In the genomic region with DNA sequence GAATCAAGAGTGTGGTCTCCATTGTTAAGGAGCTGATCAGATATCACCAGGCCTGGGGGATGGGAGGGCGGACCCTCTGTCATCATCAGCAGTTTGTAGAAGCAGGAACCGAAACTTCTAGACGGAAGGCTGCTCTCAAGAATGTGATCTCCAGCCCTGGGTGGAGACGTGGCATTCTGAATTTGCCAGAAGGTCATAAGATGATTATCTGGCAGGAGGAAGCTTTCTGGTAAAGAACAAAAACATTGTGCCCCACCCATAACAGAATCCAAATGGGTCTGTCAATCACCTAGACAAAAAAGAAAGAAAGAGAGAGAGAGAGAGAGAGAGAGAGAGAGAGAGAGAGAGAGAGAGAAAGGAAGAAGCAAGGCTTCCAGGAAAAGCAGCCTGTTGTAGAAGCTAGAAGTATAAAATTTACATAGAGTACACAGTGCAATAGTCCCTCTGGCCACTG, we compare ENCODE assay signal across 10 mouse cellular contexts.
DNase-seq lines count a peak whose midpoint lies in the region; ATAC-seq and TF ChIP-seq lines count a peak whose summit lies in the region.
"Had no signal": no experiment of that assay in that cellular context is flagged by ENCODE, and none has a peak within 500 bp of the region (broad histone marks: within the 10 kb centered on the region; RNA-seq: fewer than 3 reads in every experiment).

No protein-coding gene starts in this region.

- WGBS in heart, postnatal 0 days = 61% methylated on average over 4 of the region's 4 CpGs
- WGBS in midbrain, embryonic 11.5 days = 42% methylated on average over 4 of the region's 4 CpGs

- DNase-seq in gastrocnemius, postnatal 25 days = peak; percentile 37
- no peak for DNase-seq in gastrocnemius, postnatal 4 days (ENCODE audit: low spot score in 2 of 2)
- DNase-seq in CD4-positive helper T cell, adult 2 months (ENCODE audit: low read depth, low spot score) = peak; percentile 70
- DNase-seq in heart, postnatal 0 days (ENCODE audit: low spot score) = no peak
- peak; percentile 75 for DNase-seq in lung, postnatal 25 days (ENCODE audit: low spot score)
- DNase-seq in midbrain, embryonic 11.5 days (ENCODE audit: low spot score, missing footprints) = no peak
- DNase-seq in urinary bladder, adult 18-20 months (ENCODE audit: low spot score in 2 of 2) = no peak
- no peak for DNase-seq in ovary, postnatal 10 days (ENCODE audit: low spot score)
- DNase-seq: cerebellum, postnatal 36 days; layer of hippocampus, postnatal 36 days had no signal

- no peak overlapping the region for H3K4me3 ChIP-seq in heart, postnatal 0 days (ENCODE audit: low read depth, low read length)
- H3K4me3 ChIP-seq in midbrain, embryonic 11.5 days (ENCODE audit: low read depth, low read length) = no peak overlapping the region

- H3K27ac ChIP-seq in heart, postnatal 0 days (ENCODE audit: low read depth) = peak overlapping the region; percentile 2; the same call in 1 of the 2 replicates
- H3K27ac ChIP-seq in midbrain, embryonic 11.5 days (ENCODE audit: low read depth, low read length) = no peak overlapping the region

- no peak overlapping the region for H3K4me2 ChIP-seq in heart, postnatal 0 days (ENCODE audit: low read depth, low read length)
- H3K4me2 ChIP-seq in midbrain, embryonic 11.5 days = no peak overlapping the region

- H3K4me1 ChIP-seq in heart, postnatal 0 days (ENCODE audit: control insufficient read depth, insufficient read depth) = peaks cover 11% of the 10 kb centered on the region
- H3K4me1 ChIP-seq in midbrain, embryonic 11.5 days (ENCODE audit: control insufficient read depth, insufficient read depth, low read length) = peaks cover 13% of the 10 kb centered on the region

- ATAC-seq in heart, postnatal 0 days (ENCODE audit: insufficient read depth, low read depth) = no peak
- ATAC-seq in midbrain, embryonic 11.5 days (ENCODE audit: low FRiP score) = no peak

- H3K36me3 ChIP-seq in heart, postnatal 0 days (replicated peaks; ENCODE audit: control insufficient read depth, insufficient read depth, low read length) = peaks cover 11% of the 10 kb centered on the region
- H3K36me3 ChIP-seq in midbrain, embryonic 11.5 days (ENCODE audit: control insufficient read depth, insufficient read depth, low read length) = no peaks in the 10 kb centered on the region

- no peak for TF ChIP-seq EP300 in heart, postnatal 0 days (IDR thresholded peaks at IDR 0.05; ENCODE audit: low read depth)

- H3K9me3 ChIP-seq in heart, postnatal 0 days (replicated peaks; ENCODE audit: control insufficient read depth, low read length) = no peaks in the 10 kb centered on the region
- no peaks in the 10 kb centered on the region for H3K9me3 ChIP-seq in midbrain, embryonic 11.5 days (ENCODE audit: control insufficient read depth, low read length)

- TF ChIP-seq CTCF in heart, postnatal 0 days (IDR thresholded peaks at IDR 0.05; ENCODE audit: low read depth) = no peak

- H3K27me3 ChIP-seq in heart, postnatal 0 days (ENCODE audit: control insufficient read depth, insufficient read depth, low read length) = no peaks in the 10 kb centered on the region
- no peaks in the 10 kb centered on the region for H3K27me3 ChIP-seq in midbrain, embryonic 11.5 days (ENCODE audit: control insufficient read depth, insufficient read depth, low read length)

- H3K9ac ChIP-seq in heart, postnatal 0 days (replicated peaks; ENCODE audit: low read depth, low read length) = no peak overlapping the region
- H3K9ac ChIP-seq in midbrain, embryonic 11.5 days (ENCODE audit: low read length) = no peak overlapping the region

Comparison
In these comparisons a context has a peak if more than half of its experiments do, and no peak if none do; other contexts are left out.
1. DNase-seq: peak in gastrocnemius, postnatal 25 days (single experiment), CD4-positive helper T cell, adult 2 months (single experiment) and lung, postnatal 25 days (single experiment); none in gastrocnemius, postnatal 4 days (0 of 2), heart, postnatal 0 days (single experiment), midbrain, embryonic 11.5 days (single experiment), urinary bladder, adult 18-20 months (0 of 2) and ovary, postnatal 10 days (single experiment).